Mouse (Mus musculus): ENCODE results near the gene Rpl28. TPM values are rescaled to one million over a fixed set of nuclear protein-coding genes. Genes with fewer than 3 reads are reported as not detected.

Rpl28 gene
- polyA plus RNA-seq, 1 experiment from 2014 or later = 292 TPM

DNA sequence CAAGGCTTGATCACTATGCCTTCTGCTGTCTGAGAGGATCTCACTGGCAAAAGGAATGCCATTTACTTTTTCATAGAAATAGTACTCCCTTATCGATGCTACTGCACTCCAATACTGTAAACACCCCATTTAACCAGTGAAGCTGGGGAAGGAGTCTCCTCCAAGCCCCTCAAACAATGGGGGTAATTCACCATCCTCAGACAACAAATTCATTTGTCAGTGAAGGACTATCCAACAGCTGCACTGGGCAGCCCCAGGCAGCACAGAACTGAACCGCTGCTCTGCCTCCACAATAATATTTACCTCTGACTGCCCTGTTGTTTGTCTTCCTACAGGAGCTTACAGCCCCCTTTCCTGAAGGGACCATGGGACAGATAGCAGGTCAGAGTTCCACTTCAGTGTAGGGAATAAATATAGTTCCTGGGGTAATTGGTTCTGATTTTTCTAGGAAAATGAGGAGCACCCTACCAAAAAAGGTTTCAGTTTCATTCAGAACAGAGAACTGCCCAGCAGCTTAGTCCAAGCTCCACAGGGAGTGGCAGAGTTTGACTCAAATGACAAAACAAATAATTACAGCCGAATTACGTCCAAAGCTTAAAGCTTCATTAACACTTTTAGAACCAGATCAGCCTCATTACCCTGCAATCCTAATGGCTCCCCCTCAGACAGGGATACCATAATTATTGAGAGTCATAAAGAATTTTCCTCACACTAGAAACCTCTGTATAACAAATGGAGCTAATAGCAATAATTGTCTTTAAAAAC, 27.5 kb upstream of the Rpl28 start:
- no peak for ATAC-seq (ENCODE audit: low FRiP score, low read depth)
- Histone ChIP-seq H3K4me2 (replicated peaks) (no peak overlapping the region), H3K9ac (no peak overlapping the region), H3K9me3 (no peaks in the 10 kb centered on the region), H3K27ac (no peak overlapping the region), H3K4me3 (no peak overlapping the region), H3K27me3 (no peaks in the 10 kb centered on the region), H3K36me3 (no peaks in the 10 kb centered on the region), H3K4me1 (no peaks in the 10 kb centered on the region)
- 21% methylated on average over 4 of the region's 4 CpGs for WGBS

GRCm38 (mm10) chr7:4771202-4771601, 21.5 kb upstream of the Rpl28 start, which contains the start of gene Fam71e2:
Fam71e2 (minus strand) TSS chr7:4771302.
- no peaks in the 10 kb centered on the region for H3K4me1 ChIP-seq
- no peak within 1 kb of the TSS for H3K27ac ChIP-seq
- H3K36me3 ChIP-seq = no peaks in the 10 kb centered on the region
- H3K9me3 ChIP-seq = peaks cover 6% of the 10 kb centered on the region; the same call in 1 of the 2 replicates
- no peak within 1 kb of the TSS for H3K4me3 ChIP-seq
- WGBS = 73% methylated on average over 3 of the region's 5 CpGs
- no peak within 1 kb of the TSS for H3K4me2 ChIP-seq (replicated peaks)
- H3K9ac ChIP-seq = no peak within 1 kb of the TSS
- H3K27me3 ChIP-seq = peaks cover 23% of the 10 kb centered on the region
- ATAC-seq (ENCODE audit: low FRiP score, low read depth) = no peak

DNA sequence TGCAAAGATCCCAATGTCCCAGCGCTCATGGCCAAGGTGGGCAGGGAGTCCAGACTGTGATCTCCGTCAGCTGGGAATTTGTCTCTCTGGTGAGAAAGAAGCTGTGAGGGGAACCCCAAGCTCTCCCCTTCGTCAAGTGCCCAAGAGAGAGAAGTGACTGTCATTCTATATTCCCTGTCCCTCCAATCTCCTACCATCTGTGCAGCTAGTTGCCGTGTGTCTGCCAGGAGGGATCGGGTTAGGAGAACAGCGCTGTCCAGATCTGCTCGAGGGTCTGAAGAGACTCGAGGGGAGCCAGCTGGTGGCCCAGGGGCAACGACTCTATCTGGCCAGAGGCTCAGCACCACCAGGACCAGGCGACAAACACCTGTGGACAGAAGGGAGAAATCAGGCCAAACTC, 16.5 kb upstream of the Rpl28 start:
- no peaks in the 10 kb centered on the region for H3K36me3 ChIP-seq
- WGBS = 51% methylated on average over 10 of the region's 10 CpGs
- no peak for ATAC-seq (ENCODE audit: low FRiP score, low read depth)
- no peak overlapping the region for H3K4me2 ChIP-seq (replicated peaks)
- H3K27me3 ChIP-seq = peaks cover 70% of the 10 kb centered on the region
- H3K9ac ChIP-seq = no peak overlapping the region
- H3K4me1 ChIP-seq = peaks cover 16% of the 10 kb centered on the region
- no peak overlapping the region for H3K4me3 ChIP-seq
- no peak overlapping the region for H3K27ac ChIP-seq
- peaks cover 6% of the 10 kb centered on the region; the same call in 1 of the 2 replicates for H3K9me3 ChIP-seq

GRCm38 (mm10) chr7:4776861-4777830, 15.5 kb upstream of the Rpl28 start:
- H3K4me1 ChIP-seq = peaks cover 16% of the 10 kb centered on the region
- under 1% methylated on average over 45 of the region's 56 CpGs for WGBS
- peak; percentile 83 for ATAC-seq (ENCODE audit: low FRiP score, low read depth)
- H3K27ac ChIP-seq = no peak overlapping the region
- H3K4me2 ChIP-seq (replicated peaks) = peak overlapping the region; percentile 65
- H3K9ac ChIP-seq = peak overlapping the region; percentile 31; the same call in 1 of the 2 replicates
- H3K27me3 ChIP-seq = peaks cover 73% of the 10 kb centered on the region
- H3K9me3 ChIP-seq = peaks cover 6% of the 10 kb centered on the region; the same call in 1 of the 2 replicates
- H3K4me3 ChIP-seq = peak overlapping the region; percentile 41
- H3K36me3 ChIP-seq = no peaks in the 10 kb centered on the region

DNA sequence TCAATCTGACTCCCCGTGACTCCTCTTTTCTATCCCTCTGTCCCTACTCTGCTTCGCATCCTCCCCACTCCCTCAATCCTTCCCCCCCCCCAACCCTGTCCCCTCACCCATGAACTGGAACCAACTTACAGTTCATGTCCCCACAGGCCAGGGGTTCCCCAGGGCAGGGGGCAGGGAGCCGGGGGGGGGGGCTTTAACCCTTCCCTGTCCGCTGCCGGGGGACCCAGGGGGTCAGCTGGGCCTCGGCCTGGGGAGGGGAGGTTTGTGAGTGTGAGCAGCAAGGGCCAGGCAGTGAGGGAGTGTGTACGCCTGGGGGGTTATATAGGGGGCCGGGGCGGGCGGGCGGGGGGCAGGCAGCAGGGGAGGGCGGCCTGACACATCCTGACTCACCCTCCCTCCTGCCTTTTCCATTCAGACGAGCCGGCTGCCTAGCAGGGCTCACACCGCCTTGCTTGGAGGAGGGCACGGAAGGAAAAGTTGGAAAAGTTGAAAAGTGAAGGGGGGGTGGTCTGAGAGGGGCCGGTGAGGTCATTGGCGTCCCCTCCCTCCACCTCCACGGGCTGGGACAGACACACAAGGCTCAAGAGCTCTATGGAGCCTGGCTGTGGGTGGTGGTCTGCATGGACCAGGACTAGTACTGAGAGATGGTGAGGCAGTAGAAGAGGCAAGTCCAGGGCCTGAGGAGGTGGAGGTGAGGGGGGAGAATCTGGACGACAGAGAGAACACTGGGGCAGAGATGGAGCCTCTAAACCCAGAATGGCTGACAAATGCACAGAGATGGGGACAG, 14.6 kb upstream of the Rpl28 start:
- no peak for ATAC-seq (ENCODE audit: low FRiP score, low read depth)
- no peak overlapping the region for H3K4me3 ChIP-seq
- H3K4me1 ChIP-seq = peaks cover 16% of the 10 kb centered on the region
- H3K9me3 ChIP-seq = peaks cover 6% of the 10 kb centered on the region; the same call in 1 of the 2 replicates
- WGBS = 7% methylated on average over 20 of the region's 20 CpGs
- no peak overlapping the region for H3K27ac ChIP-seq
- peak overlapping the region; percentile 65 for H3K4me2 ChIP-seq (replicated peaks)
- peaks cover 73% of the 10 kb centered on the region for H3K27me3 ChIP-seq
- H3K36me3 ChIP-seq = no peaks in the 10 kb centered on the region
- H3K9ac ChIP-seq = no peak overlapping the region

DNA sequence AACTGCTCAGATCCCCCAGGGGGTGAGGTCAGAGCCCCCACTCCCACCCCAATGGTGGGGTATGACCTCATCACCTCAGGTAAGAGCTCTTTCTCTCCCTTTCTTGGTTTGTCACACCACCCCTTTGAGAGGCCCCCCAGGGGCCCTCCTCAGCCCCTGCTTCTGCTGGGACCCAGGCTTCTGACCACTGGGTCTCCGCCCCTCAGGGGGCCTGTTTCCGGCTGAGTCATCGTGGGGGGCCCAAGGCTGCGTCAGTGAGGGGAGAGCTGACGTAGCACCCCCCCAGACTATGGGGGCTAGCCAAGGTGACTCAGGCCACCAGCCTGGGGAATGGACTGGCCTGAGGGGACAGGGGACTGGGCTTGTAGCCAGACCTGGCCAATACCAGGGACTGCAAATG, 12.8 kb upstream of the Rpl28 start:
- no peak overlapping the region for H3K9ac ChIP-seq
- H3K4me1 ChIP-seq = peaks cover 16% of the 10 kb centered on the region
- 29% methylated on average over 5 of the region's 5 CpGs for WGBS
- H3K9me3 ChIP-seq = peaks cover 6% of the 10 kb centered on the region; the same call in 1 of the 2 replicates
- no peak overlapping the region for H3K4me3 ChIP-seq
- ATAC-seq (ENCODE audit: low FRiP score, low read depth) = no peak
- H3K27me3 ChIP-seq = peaks cover 63% of the 10 kb centered on the region
- no peak overlapping the region for H3K27ac ChIP-seq
- H3K4me2 ChIP-seq (replicated peaks) = no peak overlapping the region
- no peaks in the 10 kb centered on the region for H3K36me3 ChIP-seq

DNA sequence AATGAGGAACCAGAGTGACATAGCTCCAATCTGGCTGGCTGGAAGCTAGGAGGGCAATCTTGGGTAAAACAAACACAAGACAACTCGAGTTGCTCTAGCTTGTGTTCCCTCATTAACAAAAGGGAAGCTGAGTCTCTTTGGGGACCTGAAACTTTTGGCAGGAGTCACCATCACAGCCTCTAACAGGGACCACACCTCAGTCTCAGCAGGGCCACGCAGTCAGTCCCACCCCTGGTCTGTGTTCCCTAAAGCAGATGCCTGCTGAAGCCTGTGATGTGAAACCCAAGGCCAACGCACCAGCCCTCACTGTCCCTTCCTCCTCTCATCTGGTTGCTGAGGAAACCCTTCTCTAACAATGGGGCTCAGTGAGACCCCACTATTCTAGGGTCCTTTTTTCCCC, 10.5 kb upstream of the Rpl28 start:
- no peak overlapping the region for H3K4me3 ChIP-seq
- H3K36me3 ChIP-seq = no peaks in the 10 kb centered on the region
- H3K27me3 ChIP-seq = peaks cover 40% of the 10 kb centered on the region
- H3K9ac ChIP-seq = no peak overlapping the region
- 57% methylated on average over 3 of the region's 3 CpGs for WGBS
- H3K4me2 ChIP-seq (replicated peaks) = no peak overlapping the region
- ATAC-seq (ENCODE audit: low FRiP score, low read depth) = no peak
- H3K4me1 ChIP-seq = peaks cover 11% of the 10 kb centered on the region
- H3K9me3 ChIP-seq = no peaks in the 10 kb centered on the region
- no peak overlapping the region for H3K27ac ChIP-seq

GRCm38 (mm10) chr7:4782759-4783158, 9.9 kb upstream of the Rpl28 start, which contains the start of the genes Il11 and Tmem190:
Il11 (minus strand) TSS chr7:4782859.
Tmem190 (plus strand) TSS chr7:4782937.
- 75% methylated on average over 2 of the region's 2 CpGs for WGBS
- Histone ChIP-seq H3K9ac (no peak within 1 kb of the TSS), H3K4me3 (no peak within 1 kb of the TSS), H3K27me3 (peaks cover 38% of the 10 kb centered on the region), H3K4me2 (replicated peaks) (no peak within 1 kb of the TSS), H3K4me1 (peaks cover 5% of the 10 kb centered on the region; the same call in 1 of the 2 replicates), H3K27ac (no peak within 1 kb of the TSS), H3K36me3 (no peaks in the 10 kb centered on the region), H3K9me3 (no peaks in the 10 kb centered on the region)
- no peak for ATAC-seq (ENCODE audit: low FRiP score, low read depth)

GRCm38 (mm10) chr7:4783667-4784268, 8.9 kb upstream of the Rpl28 start:
- H3K9ac ChIP-seq = no peak overlapping the region
- no peak overlapping the region for H3K4me3 ChIP-seq
- H3K27me3 ChIP-seq = peaks cover 31% of the 10 kb centered on the region
- H3K4me1 ChIP-seq = peaks cover 6% of the 10 kb centered on the region
- 75% methylated on average over 14 of the region's 14 CpGs for WGBS
- H3K27ac ChIP-seq = no peak overlapping the region
- no peak overlapping the region for H3K4me2 ChIP-seq (replicated peaks)
- H3K9me3 ChIP-seq = no peaks in the 10 kb centered on the region
- no peak for ATAC-seq (ENCODE audit: low FRiP score, low read depth)
- H3K36me3 ChIP-seq = no peaks in the 10 kb centered on the region

GRCm38 (mm10) chr7:4788499-4789435, 3.9 kb upstream of the Rpl28 start:
- Histone ChIP-seq H3K4me3 (peak overlapping the region; percentile 64), H3K36me3 (peaks cover under 1% of the 10 kb centered on the region; the same call in 1 of the 2 replicates), H3K27me3 (peaks cover 22% of the 10 kb centered on the region), H3K9me3 (no peaks in the 10 kb centered on the region), H3K4me1 (peaks cover 13% of the 10 kb centered on the region), H3K4me2 (replicated peaks) (peak overlapping the region; percentile 87), H3K9ac (peak overlapping the region; percentile 85), H3K27ac (0 out of 2 replicates have a peak overlapping the region, but pooled peaks have one; percentile 22)
- 3% methylated on average over 58 of the region's 64 CpGs for WGBS
- peak; percentile 41; the same call in 1 of the 2 replicates for ATAC-seq (ENCODE audit: low FRiP score, low read depth)
